Mouse (Mus musculus) ES-Bruce4 (cell line): ENCODE measurements around the gene Ptrh1.

Experiments used
- CTCF ChIP-seq: IDR thresholded peaks from one replicate; pipeline ENCODE4 v1.8.1; 2011; ENCODE audit warnings: low read depth, low read length
- EP300 ChIP-seq: IDR thresholded peaks from 2 replicates; pipeline ENCODE4 v1.6.1; 2011; ENCODE audit warnings: low read depth, low read length; ENCODE audit not compliant: insufficient read depth
- POLR2A ChIP-seq: IDR thresholded peaks from one replicate; pipeline ENCODE4 v1.8.1; 2011; ENCODE audit warnings: low read length; ENCODE audit not compliant: insufficient read depth

- no peak for TF ChIP-seq CTCF
- TF ChIP-seq POLR2A: no peak
- TF ChIP-seq EP300: no peak
Measured at GRCm38 (mm10) chr2:32825796-32826195, 50.2 kb downstream of the Ptrh1 start.
